Mouse (Mus musculus) inflammation-experienced regulatory T-cells, adult 6 months (primary cell): Measurements from ENCODE around the gene Gldc. TPM values are rescaled to one million over a fixed set of nuclear protein-coding genes. Genes with fewer than 3 reads are reported as not detected.

Source experiments
- ATAC-seq: one replicate; pipeline ENCODE4 v1.8.0; 2017
- polyA plus RNA-seq, 3 experiments: library from polyadenylated mRNA; unstranded; fragments of 100-300 nt; shearing (Covaris generic); gene quantifications; one replicate each; pipeline ENCODE4 v1.2.1; 2017

Gene Gldc
- polyA plus RNA-seq, 3 experiments from 2014 or later: 0.39 to 0.44 TPM; not detected in 1

DNA sequence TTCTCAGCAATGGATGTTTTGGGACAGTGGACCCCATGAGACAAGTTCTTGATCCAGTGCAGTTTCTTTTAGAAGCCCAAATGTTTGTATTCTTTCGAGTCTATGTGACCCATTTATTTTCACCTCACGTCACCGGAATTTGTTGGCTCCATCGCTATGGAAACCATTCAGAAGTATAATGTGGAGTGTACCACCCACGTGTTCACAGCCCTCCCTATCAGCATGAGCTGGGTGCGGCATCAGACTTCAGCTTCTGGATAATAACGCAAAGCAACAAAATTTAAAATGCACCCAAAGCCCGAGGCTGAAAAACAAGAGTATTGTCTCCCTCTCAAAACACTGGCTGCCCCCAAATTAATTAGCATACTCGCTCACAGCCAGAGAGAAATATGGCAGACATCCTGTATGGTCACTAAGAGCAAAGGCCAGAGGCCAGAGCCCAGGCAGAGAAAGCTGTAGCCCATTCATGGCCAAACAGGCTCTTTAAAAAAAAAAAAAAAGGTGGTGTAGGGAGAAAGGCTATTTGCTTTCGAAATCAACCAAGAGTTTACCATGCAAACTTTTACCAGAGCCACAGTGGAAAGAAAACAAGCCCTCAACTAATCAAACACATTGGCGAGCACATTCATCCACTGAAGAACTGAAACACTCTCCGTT is 18.1 kb downstream of the Gldc start:
- no peak for ATAC-seq

DNA sequence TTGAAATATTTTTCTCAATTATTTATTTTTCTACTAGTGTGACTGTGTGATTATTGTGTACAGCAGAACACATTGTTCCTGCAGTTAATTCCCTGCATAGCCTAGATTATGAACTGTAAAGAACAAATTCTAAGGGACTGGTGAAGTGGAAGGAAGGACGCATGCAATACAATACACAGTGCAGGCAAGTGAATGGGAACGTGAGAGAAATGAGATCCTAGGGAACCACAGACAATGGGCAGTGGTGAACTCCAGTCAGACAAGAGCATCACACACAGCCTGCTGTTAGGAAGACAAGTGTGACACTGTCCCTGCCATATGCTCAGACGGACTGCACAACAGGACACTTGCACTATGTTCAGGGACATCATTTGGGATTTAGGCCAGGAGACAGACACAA is 21.5 kb downstream of the Gldc start:
- ATAC-seq: no peak

DNA sequence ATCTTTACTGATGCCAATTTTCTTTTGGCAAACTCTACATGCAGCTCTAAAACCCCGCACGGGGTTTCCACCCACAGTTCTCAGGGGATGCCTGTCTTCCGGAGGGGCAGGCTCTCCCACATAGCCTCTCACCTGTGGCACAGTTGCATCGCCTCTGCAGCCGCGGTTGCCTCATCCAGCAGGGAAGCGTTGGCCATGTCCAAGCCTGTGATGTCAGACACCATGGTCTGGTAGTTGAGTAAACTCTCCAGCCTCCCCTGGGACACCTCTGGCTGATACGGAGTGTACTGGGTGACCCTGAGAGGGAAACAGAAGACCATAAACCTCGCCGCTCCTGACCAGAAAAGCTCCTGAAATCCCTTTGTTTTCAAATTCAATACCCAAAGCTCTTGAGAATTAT is 23.9 kb downstream of the Gldc start:
- ATAC-seq: no peak

DNA sequence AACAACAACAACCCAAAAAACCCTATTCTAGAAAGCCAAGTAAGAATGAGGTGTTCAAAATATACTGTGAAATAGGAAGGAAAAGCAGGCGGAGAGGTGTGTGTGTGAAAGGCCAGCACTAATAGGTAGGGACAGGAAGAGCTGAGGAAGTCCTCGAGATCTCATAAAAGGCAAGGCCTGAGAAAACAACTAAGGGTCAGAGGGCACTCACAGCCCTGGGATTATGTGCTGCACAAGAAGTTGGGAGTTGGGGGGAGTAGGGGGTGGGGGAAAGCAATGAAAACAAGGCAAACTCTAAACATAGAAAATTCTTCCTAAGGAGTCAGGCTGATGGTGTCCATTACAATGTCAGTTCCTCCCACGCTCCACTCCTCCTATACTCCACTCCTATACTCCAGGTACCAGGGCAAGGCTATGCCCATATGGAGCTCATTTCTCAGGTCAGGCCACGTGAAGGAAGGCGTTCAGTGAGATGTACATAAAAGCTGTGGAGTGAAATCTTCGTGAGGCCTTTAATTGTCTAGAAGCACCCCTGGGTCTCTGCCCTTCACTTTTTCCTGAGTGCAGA is 25.9 kb downstream of the Gldc start:
- ATAC-seq: no peak

DNA sequence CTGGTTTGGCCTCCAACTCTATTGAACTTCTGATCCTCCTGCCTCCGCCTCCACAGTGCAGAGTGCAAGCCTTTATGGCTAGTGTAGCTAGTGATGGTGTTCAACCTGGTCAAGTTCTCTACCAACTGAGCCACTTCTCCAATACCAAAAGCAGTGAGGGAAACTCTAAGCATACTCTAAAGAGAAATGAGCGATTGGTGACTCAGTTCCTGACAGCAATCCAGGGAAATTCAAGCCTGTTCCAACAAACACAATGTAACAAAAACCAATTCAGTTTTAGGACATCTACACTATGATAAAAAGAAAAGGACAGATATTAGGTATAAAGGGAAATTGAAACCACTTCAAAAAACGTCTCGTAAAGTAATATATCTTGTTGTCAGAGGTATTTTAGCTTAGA is 27.9 kb downstream of the Gldc start:
- ATAC-seq: no peak

DNA sequence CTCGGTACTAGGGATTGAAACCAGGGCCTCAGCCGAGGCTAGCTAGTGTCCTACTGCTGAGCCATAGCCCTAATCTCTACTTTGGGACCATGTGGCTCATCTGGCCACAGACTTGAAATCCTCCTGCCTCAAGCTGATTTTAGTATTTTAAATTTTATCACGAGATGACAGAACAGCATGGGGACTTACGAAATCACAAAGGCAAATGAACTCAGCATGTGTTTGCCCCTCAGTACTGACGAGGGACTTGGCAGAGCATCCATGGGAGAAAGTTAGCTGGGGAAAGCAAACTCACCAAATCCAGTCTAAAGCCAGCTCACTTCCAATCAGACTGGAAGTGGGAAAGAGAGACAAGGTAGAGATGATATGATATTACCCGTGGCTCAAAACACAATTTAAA is 28.5 kb downstream of the Gldc start:
- no peak for ATAC-seq

DNA sequence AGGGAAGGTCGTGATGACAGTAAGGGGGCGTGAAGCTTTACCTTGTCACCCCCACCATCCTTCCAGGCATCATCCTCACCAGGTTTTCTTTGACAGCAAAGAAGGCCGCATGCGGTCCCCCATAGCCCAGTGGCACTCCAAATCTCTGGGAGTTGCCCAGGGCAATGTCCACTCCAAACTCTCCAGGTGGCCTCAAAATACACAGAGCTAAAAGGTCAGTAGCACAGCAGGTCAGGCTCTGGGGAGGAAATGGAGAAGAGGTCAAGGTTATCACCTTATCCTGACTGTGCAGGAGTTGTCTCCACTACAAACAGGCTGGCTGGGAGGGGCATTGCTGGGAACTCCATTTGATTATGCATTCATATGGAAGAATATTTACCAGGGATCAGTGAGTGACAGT is 30.1 kb downstream of the Gldc start:
- no peak for ATAC-seq

DNA sequence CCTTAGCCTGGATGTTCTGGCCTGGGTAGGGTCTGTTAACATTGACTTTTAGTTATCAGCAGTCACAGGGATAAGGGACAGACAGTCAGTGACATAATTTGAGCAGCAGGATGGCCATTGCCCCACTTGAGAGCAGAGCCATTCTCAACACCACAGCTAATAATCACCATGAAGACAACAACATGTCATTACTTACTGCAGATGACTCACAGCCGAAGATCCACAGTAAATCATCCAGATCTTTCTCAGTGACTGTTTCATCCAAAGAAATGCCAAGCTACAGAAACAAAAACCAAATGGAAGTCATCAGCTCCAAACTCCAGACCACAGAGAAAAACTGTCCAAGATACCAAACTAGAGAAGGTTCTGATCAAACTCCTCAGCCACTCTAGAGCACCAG is 38.9 kb downstream of the Gldc start:
- ATAC-seq: no peak

DNA sequence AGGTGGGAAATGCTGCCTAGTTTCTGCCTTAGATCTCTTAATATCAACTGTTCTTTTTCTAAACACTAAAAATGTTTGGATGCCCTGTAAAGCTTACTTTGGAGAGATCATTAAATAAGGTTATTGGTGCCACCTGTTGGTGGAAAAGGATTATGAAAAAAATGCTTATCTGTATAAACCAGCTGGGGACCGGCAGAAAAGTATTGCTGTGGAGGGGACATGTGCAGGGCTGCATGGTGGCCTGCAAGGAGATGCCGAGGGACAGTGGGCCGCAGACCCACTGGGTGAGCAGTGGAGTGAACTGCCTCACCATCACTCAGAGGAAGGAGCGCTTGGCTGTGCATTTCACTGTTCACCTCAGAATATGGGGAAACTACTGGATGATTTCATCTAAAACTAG is 47.1 kb downstream of the Gldc start:
- ATAC-seq: no peak

DNA sequence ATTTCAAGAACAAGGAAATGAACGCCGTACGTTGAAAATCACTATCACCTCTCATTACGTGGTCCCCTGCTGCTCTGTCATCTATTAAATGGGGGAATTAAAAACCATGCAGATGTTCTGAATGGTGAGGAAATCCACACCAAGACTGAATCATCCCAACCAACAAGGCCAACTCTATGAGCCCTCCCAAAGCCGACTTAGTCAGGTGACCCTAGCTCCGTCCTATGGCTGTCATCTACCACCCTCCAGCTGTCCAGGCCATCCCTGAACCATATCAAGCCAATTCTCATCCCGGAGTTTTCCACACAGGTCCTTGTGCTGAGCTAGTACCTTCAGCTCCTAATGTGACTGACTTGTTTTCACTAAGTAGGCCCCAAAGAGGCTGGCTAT is 49.6 kb downstream of the Gldc start:
- ATAC-seq: no peak

DNA sequence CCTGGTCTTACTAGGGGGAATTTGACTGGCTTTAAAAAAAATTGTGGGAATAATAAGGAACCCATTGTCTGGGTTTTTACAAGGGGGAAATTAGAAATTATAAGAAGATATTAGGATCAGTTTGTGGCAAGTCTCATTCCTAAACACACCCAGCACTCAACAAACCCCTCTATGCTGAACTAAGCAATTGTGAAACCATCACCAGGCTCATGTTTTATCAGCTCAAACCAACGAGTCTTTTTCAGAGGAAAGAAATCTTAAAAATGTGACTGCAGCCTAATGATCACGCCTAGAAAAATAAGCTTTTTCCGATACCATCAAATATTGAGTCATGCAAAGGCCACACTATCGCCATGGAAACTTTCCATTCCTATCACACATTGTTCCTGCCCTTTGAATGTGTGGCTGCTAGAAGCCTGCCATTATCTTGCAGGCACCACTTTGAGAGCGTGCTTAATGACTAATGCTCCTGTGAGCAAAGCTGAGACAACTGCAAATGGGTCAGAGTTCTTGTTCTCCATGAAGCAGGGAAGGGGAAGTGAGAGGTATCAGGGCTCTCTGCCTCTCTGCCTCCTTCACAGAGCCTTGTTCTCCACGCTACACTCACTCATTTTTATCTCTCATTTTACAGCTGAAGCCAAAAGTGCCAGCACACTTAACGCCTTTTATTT is 50.1 kb downstream of the Gldc start:
- ATAC-seq: no peak

DNA sequence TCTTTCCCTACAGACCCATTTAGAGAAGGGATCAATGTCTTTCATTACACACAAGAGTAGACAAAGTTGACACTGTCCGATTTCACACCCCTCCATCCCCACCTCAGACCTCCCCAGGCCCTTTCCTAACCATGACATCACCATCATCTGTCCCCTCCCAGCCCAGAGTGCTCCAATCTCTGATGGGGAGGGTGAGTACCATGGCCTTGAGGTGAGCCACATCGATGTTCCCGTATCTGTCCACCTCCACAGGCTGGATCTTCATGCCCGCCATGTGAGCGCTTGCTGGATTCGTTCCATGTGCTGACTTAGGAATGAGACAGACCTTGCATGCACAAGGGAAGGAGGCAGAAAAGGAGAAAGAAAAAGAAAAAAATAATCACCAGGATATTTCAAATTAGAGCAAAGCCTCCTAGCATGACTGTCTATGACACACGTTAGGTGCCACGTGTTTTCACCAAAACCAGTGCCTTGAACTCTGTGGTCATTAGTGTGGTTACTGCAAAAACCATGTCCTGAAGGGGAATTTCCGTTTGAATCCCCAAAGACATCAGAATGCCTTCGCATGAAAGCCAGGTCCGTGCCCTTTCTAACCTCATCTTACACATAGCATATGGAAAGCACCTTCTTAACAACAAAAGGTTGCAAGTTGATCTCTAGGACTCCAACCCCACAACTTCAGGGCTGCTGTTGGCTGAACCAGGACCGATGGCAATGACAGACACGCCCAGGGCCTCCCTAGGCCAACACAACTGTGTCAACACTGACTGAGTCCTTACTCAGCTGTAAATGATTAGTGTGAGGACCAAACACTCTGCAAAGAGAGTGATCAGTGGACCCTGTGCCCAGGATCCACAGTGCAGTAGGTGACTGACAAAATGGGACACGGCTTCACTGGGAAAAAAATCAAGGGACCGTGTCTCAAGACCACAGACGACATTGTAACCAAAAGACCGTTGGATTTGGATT is 56.6 kb downstream of the Gldc start:
- no peak for ATAC-seq

DNA sequence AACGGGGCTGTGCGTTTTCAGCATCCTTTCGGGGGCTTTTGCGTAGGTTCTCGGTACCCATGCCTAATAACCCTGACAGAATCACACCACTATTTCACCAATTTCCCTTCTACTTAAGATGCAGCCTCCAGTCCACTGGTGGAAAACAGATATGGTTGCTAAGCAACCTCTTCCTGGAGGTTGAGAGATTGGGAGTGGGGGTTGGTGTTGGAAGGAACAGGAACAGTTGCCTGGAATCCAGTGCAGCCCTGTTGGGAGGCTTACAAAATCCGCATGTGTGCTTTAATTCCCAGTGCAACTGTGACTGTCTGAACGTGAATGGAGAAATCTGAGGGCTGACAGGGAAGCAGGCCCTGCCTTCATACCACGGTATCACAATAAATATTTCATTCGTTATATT is 57.5 kb downstream of the Gldc start:
- no peak for ATAC-seq

DNA sequence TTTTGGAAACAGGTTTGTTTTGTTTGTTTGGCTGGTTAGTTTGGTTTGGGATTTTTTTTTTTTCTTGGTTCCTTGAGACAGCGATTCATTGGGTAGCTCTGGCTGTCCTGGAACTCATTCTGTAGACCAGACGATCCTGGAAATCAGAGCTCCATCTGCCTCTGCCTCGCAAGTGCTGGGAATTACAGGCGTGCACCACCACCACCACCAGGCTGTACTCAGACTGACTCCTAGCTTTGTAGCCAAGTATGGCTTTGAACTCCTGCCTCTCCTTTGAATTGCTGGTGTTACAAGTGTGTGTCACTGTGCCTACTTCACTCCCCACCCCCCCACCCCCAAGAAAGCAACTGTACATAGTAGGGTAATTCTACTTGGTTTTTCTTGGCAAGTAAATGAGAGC is 58.0 kb downstream of the Gldc start:
- ATAC-seq: no peak

DNA sequence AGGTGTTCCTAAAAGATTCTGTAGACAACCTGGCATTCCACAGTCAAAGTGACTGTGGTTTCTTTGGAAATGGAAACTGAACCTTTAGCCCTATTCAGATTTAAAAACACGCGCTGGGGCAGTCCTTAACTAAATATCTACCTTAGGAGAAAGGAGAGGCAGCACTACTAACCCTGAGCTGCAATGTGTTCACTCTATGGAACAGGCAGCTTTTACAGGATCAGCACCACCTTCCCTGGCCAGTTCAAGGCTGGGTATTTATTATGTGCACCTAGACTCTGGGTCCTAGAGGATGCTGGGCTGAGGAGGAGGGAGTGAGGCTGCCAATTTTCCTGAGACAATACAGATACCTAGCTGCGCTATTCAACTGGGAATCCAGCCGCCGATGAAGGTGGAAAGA is 59.6 kb downstream of the Gldc start:
- no peak for ATAC-seq

DNA sequence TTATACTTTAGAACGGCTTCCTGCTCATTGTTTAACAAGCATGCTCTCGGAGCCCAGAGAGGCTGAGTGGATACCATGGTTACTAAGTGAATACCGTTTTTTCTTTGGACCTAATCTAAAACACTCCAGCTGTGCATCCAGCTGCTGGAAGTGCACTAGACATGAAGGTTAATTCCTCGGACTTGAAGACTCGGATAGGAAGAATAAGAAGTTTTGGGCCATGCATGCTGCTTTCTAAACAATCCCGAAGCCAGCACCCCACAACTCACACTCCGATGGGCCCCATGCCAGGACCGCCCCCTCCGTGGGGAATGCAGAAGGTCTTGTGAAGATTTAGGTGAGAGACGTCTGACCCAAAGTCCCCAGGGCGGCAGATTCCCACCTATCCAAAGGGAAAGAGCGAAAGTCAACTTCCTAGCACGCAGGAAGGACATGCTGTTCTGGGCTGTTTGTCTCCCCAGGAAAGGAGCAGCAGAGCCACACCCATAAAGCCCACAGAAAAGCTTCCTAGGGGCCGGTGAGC is 60.2 kb downstream of the Gldc start:
- ATAC-seq: no peak

DNA sequence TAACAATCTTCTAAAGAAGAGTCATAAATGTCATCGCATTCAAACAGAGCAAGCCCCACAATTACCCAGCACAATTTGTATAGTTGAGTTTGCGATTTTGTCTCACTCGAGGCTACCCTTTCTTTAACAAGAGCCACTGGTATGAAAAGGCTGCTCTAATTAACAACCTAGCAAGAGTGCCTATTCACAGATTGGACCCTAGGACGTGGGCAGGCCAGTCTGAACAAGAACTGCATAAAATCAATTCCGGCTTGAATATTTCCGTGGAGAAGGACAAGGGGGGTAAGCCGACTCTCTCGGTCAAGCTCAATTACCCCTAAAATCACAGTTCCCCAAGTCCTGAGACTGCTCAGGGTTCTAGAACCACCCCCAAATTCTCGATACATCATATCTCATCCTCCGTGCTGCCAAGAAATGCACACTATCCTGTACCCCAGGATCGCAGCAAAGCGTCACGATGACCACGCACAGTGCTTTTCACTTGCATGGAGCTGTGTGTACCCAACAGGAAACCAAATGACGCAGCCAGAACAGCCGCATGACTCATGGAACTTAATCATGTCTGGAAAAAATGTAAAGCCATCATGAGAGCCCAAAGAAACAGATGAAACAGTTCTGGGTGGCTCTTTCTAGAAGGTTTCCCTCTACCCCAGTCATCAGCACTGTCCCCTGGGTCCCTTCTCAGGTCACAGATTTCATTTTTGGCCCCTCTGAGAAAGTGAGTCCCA is 62.1 kb downstream of the Gldc start:
- ATAC-seq: no peak

DNA sequence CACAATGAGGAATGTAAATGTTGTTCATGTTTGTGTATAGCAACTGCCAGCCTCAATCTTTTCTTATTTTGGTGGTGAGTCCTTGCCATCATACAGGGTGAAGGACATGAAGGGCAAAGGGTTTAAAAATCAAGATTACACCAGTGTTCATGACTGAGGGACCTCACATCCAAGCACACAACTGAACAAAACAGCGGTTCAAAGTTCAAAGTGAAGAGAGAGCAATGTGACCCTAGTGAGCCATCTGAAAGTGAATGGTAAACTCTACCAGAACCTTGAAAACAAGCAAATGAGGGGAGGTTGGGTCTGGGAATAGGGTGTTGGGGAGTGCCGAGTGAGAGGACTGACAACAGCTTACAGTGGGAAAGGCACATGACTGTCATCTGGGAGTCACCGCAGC is 63.8 kb downstream of the Gldc start:
- no peak for ATAC-seq

DNA sequence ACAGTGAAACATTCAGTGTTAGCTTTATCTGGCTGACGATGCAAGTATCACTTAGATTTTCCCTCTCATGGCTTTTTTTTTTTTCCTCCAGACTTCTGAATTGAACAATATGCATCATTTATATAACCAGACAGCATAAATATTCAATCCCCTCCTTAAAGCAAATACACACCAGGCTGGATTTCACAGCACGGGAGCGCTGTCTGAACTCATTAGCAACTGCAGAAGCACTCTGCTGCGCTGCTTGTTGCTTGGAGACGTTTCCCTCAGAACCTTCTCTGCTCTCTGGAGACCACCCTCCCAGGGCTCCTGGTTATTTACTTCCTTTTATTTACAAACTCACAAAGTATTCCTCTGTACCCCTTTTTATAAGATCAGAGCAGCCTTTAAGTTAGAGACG is 66.1 kb downstream of the Gldc start:
- ATAC-seq: no peak

DNA sequence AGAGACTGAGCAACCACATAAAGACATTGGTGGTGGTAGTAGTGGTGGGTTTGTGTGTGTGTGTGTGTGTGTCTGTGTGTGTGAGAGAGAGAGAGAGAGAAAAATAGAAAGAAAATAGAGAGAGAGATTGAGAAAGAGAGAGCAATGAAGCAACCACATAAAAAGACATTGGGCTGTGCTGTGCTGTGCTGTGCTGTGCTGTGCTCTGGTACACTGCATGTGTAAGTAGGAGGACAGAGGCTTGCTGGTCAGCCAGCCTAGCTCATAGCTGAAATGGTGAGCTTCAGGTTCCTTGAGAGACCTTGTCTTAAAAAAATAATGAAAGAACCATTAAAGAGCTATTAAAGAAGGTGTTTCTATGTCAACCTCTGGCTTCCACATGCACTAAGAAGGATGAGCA is 66.6 kb downstream of the Gldc start:
- ATAC-seq: no peak

DNA sequence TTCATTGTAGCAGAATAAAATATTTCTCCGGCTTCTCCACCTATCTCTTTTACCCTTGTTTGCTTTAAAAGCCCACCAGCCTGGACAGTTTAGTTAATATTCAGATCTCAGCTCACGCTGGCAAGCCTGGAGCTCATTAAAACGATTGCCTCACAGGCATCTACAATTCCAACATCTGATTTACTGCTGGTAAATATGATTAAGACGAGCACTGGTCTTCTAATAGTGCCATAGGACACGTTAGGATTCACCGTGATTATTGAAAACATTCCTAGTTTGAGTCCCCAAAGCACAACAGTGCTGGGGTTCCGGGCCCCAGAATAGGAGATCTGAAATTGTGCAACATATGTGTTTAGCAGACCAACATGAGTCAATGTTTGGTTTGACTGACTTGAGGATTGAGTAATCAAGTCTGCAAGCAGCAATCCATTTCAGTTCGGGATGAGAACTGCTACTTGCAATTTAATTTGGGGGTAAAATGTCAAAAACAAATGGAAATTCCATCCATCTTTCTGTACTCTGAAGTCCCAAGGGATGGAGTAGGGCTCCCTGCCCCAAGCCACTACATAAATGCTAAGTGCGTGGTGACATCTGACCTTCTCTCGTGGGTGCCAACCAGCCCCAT is 67.9 kb downstream of the Gldc start:
- no peak for ATAC-seq
